Mouse (Mus musculus) kidney, adult 2 months (tissue): ENCODE results near the gene Wdr24.

Experiments
- CTCF ChIP-seq: fragments of 200-500 bp; conservative IDR thresholded peaks from 2 replicates; pipeline ENCODE4 v1.5.1; 2011; ENCODE audit warnings: low read depth, mild to moderate bottlenecking, control low read depth, low read length, moderate library complexity, mixed read lengths; ENCODE audit not compliant: insufficient read depth, insufficient read length
- POLR2A ChIP-seq: fragments of 200-500 bp; IDR thresholded peaks from one replicate; pipeline ENCODE4 v1.6.1; 2011; ENCODE audit warnings: low read depth, low read length, control low read depth

- no peak for TF ChIP-seq CTCF
- no peak for TF ChIP-seq POLR2A
These were observed 27.1 kb upstream of the Wdr24 start for GRCm38 (mm10) chr17:25796211-25796771.
